Mouse (Mus musculus) small intestine, adult 2 months (tissue): ENCODE measurements around the gene Btrc. TPM values are rescaled to one million over a fixed set of nuclear protein-coding genes. Genes with fewer than 3 reads are reported as not detected.

Experiments used
- H3K27ac ChIP-seq: fragments of 200-500 bp; 2 replicates; pipeline ENCODE4 v1.5.1; 2012; ENCODE audit warnings: low read depth, low read length, control low read depth, inconsistent platforms; ENCODE audit not compliant: insufficient read depth
- H3K27me3 ChIP-seq: fragments of 200-500 bp; 2 replicates; pipeline ENCODE4 v1.6.1; 2012; ENCODE audit warnings: mild to moderate bottlenecking, moderate library complexity, low read length, inconsistent platforms; ENCODE audit not compliant: control insufficient read depth, insufficient read depth
- H3K36me3 ChIP-seq: fragments of 200-500 bp; 2 replicates; pipeline ENCODE4 v1.6.1; 2012; ENCODE audit warnings: mild to moderate bottlenecking, low read length, control low read depth, inconsistent platforms; ENCODE audit not compliant: control insufficient read depth, insufficient read depth
- H3K4me1 ChIP-seq: fragments of 200-500 bp; 2 replicates; pipeline ENCODE4 v1.6.1; 2012; ENCODE audit warnings: low read length, inconsistent platforms, mixed read lengths; ENCODE audit not compliant: control insufficient read depth, insufficient read depth, insufficient read length
- H3K4me3 ChIP-seq: fragments of 200-500 bp; 2 replicates; pipeline ENCODE4 v1.5.1; 2012; ENCODE audit warnings: low read depth, mild to moderate bottlenecking, control low read depth, inconsistent platforms, low read length, moderate library complexity
- CTCF ChIP-seq: fragments of 200-500 bp; IDR thresholded peaks from 2 replicates; pipeline ENCODE4 v1.5.1; 2012; ENCODE audit warnings: low read depth, mild to moderate bottlenecking, control low read depth, inconsistent platforms, low read length, moderate library complexity, mixed read lengths; ENCODE audit not compliant: insufficient replicate concordance, insufficient read length; ENCODE audit errors: extremely low read depth
- POLR2A ChIP-seq: fragments of 200-500 bp; IDR thresholded peaks from 2 replicates; pipeline ENCODE4 v1.6.1; 2012; ENCODE audit warnings: low read depth, mild to moderate bottlenecking, control low read depth, inconsistent platforms, low read length, moderate library complexity
- WGBS: fragments of 180-500 bp; shearing (Covaris S2); methylation state at CpG from one replicate; pipeline ENCODE4 v1.1.7; 2018; 5-methylcytosine and 5-hydroxymethylcytosine counted together
- polyA plus RNA-seq: library from polyadenylated mRNA; depleted of rRNA; stranded (reverse); fragments of >200 nt; gene quantifications from 2 replicates; pipeline ENCODE4 v1.2.3, GENCODE M21; 2012

Gene Btrc
- polyA plus RNA-seq, 1 experiment: 4.2 TPM

GRCm38 (mm10) chr19:45554136-45554535 lies 190.6 kb downstream of the Btrc start:
- 92% methylated on average over 11 of the region's 11 CpGs for WGBS
- Histone ChIP-seq H3K27me3 (no peaks in the 10 kb centered on the region), H3K27ac (no peak overlapping the region), H3K4me3 (no peak overlapping the region), H3K36me3 (peaks cover 13% of the 10 kb centered on the region; the same call in 1 of the 2 replicates), H3K4me1 (no peaks in the 10 kb centered on the region)
- TF ChIP-seq POLR2A: no peak
- no peak for TF ChIP-seq CTCF

GRCm38 (mm10) chr19:45560153-45560890 lies 196.8 kb downstream of the Btrc start, which contains the start of the genes Poll and Gm17018:
Gene Poll, minus strand, starts transcription at chr19:45560531.
Gene Gm17018, plus strand, starts transcription at chr19:45560615.
- Histone ChIP-seq H3K36me3 (peaks cover 3% of the 10 kb centered on the region; the same call in 1 of the 2 replicates), H3K27me3 (no peaks in the 10 kb centered on the region), H3K27ac (no peak within 1 kb of the TSS), H3K4me1 (peaks cover 3% of the 10 kb centered on the region), H3K4me3 (peak within 1 kb of the TSS; percentile 98)
- under 1% methylated on average over 35 of the region's 35 CpGs for WGBS
- TF ChIP-seq CTCF: no peak
- TF ChIP-seq POLR2A: peak; percentile 49

- H3K36me3 ChIP-seq: no peaks in the 10 kb centered on the region; the same call in 1 of the 2 replicates
- no peaks in the 10 kb centered on the region for H3K4me1 ChIP-seq
- no peak overlapping the region for H3K27ac ChIP-seq
- no peak overlapping the region for H3K4me3 ChIP-seq
- TF ChIP-seq POLR2A: no peak
- no peak for TF ChIP-seq CTCF
- WGBS: 84% methylated on average over 15 of the region's 15 CpGs
- no peaks in the 10 kb centered on the region for H3K27me3 ChIP-seq
Measured at GRCm38 (mm10) chr19:45565925-45566715, 202.6 kb downstream of the Btrc start.

GRCm38 (mm10) chr19:45567367-45567766 lies 203.8 kb downstream of the Btrc start:
- Histone ChIP-seq H3K4me1 (no peaks in the 10 kb centered on the region), H3K4me3 (no peak overlapping the region), H3K36me3 (no peaks in the 10 kb centered on the region; the same call in 1 of the 2 replicates), H3K27ac (no peak overlapping the region), H3K27me3 (no peaks in the 10 kb centered on the region)
- 81% methylated on average over 14 of the region's 14 CpGs for WGBS
- TF ChIP-seq CTCF (no peak), POLR2A (no peak)

GRCm38 (mm10) chr19:45573033-45573432 lies 209.5 kb downstream of the Btrc start:
- H3K4me1 ChIP-seq: peaks cover 28% of the 10 kb centered on the region
- no peak overlapping the region for H3K4me3 ChIP-seq
- no peak for TF ChIP-seq POLR2A
- TF ChIP-seq CTCF: no peak
- H3K36me3 ChIP-seq: peaks cover 5% of the 10 kb centered on the region; the same call in 1 of the 2 replicates
- 88% methylated on average over 6 of the region's 6 CpGs for WGBS
- H3K27me3 ChIP-seq: no peaks in the 10 kb centered on the region
- no peak overlapping the region for H3K27ac ChIP-seq

GRCm38 (mm10) chr19:45573861-45574267 lies 210.3 kb downstream of the Btrc start:
- TF ChIP-seq POLR2A: no peak
- peak; percentile 99 for TF ChIP-seq CTCF
- Histone ChIP-seq H3K4me3 (no peak overlapping the region), H3K4me1 (peaks cover 28% of the 10 kb centered on the region), H3K27me3 (no peaks in the 10 kb centered on the region), H3K27ac (no peak overlapping the region), H3K36me3 (peaks cover 8% of the 10 kb centered on the region; the same call in 1 of the 2 replicates)
- WGBS: 26% methylated on average over 6 of the region's 6 CpGs
